Mouse (Mus musculus) lung, postnatal 0 days (tissue): ENCODE measurements around the gene Kcnk15.

ENCODE experiments used
- CTCF ChIP-seq: IDR thresholded peaks from 2 replicates; pipeline ENCODE4 v1.5.1; 2016; ENCODE audit warnings: antibody characterized with exemption, mild to moderate bottlenecking
- EP300 ChIP-seq: IDR thresholded peaks from 2 replicates; pipeline ENCODE4 v1.6.1; 2016; ENCODE audit warnings: antibody characterized with exemption, mild to moderate bottlenecking, control low read depth

- TF ChIP-seq CTCF (no peak), EP300 (no peak)
These were observed 37.1 kb downstream of the Kcnk15 start for GRCm38 (mm10) chr2:163890586-163890985.
